Mouse (Mus musculus): ENCODE measurements at regions not wholly inside any gene's neighbourhood (a gene's known extent, or its start where the extent isn't known, plus 50 kb on each side); places are given as distances from the start of the nearest gene placed in this dataset.

DNA sequence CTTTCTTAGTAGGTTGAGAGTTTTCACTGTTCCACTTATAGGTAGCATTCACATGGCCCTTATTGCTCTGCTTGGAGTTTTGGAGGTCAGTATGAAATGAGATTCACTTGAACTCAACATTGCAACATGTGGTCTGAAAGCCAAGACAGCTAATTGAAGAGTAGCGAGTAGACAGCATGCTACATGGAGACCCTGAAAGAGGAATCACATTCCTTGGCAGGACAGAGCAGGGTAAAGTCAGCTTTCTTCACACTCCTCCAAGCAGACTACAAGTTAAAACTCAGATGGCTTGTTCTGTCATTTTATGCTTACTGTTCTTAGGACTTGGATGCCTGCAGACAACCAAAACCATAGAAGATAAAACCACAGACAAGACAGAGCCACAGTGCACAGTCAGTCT, 91.1 kb upstream of the Rnd3 start:
- no peak for DNase-seq (ENCODE audit: low spot score in 2 of 2)

DNA sequence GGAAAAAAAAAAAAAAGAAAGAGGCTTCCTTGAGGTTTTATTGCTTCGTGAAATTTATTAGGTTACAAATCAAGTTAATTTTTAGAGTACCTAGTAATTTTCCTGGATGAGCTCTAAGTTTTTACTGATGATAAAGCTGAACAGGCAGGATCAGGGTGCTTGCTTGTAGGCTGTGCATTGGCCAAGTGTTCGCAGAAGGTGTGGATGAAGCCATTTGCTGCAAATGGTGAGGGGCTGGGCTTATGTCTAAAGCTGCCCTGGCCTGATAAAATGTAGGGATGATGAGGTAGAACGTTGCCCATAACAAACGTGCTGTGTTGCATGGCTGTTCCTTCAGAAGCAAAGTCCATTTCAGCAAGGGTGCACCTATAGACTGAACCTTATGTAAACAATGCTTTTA, 90.1 kb upstream of the Rnd3 start:
- no peak for DNase-seq (ENCODE audit: low spot score in 2 of 2)

DNA sequence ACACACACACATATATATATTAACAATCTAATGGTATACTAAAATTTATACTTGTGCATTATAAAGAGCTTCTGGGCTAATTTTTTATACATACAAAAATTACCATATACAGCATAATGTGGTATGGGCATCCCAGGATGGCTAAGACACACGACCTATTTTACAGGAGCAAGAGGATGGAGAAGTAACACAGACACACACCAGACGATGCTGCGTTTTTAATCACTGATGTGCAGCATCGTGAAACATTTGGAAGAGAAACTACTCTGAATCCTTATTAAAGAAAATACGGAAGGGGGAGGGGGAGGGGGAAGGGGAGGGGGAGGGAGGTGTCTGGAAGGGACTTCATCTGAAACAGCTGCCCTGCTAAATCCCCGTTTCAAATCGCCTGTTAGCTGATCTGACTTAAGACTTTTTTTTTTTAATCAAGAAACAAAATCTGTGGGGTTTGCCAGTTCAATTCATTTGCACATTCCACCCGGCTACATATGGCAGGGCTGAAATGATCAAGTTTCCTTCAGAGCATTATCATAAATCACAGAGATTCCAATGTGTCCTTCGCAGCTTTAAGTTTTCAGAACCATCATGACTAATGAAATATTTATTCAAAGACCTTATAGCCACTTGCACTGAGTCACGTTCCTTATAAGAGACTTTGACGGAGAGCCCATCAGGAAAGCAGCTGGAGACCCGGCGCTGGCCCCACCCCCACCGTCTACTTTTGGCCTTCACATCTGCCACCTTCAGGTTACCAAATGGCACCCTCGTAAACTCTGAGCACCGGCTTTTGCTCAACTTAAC, 89.4 kb upstream of the Rnd3 start:
- DNase-seq (ENCODE audit: low spot score in 2 of 2): no peak

- DNase-seq (ENCODE audit: low spot score in 2 of 2): no peak
These were observed 88.5 kb upstream of the Rnd3 start for GRCm38 (mm10) chr2:51237451-51237850.

GRCm38 (mm10) chr2:51236852-51237251, 87.9 kb upstream of the Rnd3 start:
- DNase-seq (ENCODE audit: low spot score in 2 of 2): no peak

GRCm38 (mm10) chr2:51234427-51234826, 85.5 kb upstream of the Rnd3 start:
- no peak for DNase-seq (ENCODE audit: low spot score in 2 of 2)

DNA sequence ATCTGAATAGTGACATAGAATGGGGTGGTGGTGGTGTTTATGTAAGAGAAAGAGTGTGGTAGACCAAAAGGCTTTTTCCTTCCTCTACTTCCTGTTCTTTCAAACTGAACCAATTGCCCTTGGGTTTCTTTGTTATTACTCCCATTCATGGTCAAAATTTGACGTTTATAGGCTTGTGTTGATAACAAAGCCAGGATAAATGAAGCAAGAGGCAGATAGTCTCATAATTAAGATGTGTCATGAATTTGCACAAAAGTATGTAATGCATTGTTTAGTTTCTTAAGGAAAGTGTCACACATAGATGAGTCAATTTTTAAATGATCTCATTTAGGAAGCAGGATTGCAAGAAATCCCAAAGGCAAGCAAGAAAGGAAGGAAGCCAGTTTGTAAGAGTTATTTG, 73.9 kb upstream of the Rnd3 start:
- DNase-seq (ENCODE audit: low spot score in 2 of 2): no peak

GRCm38 (mm10) chr2:51219714-51220113, 70.8 kb upstream of the Rnd3 start:
- no peak for DNase-seq (ENCODE audit: low spot score in 2 of 2)

- no peak for DNase-seq (ENCODE audit: low spot score in 2 of 2)
These were observed 58.5 kb upstream of the Rnd3 start for GRCm38 (mm10) chr2:51207150-51208022.

GRCm38 (mm10) chr2:51206332-51206731, 57.4 kb upstream of the Rnd3 start:
- DNase-seq (ENCODE audit: low spot score in 2 of 2): no peak

Data from adrenal gland, adult 18-20 months (tissue).